Mouse (Mus musculus) liver, adult 2 months (tissue): ENCODE data around the gene Fhit. TPM values are rescaled to one million over a fixed set of nuclear protein-coding genes. Genes with fewer than 3 reads are reported as not detected.
"Not testable (repeated sequence)": the region's sequence is repeated elsewhere in the genome, so short reads cannot be mapped to it uniquely, and the experiment has no call there.

Experiments
- DNase-seq: peaks from one replicate; pipeline ENCODE4 v3.0.0-alpha.2; 2011; ENCODE audit warnings: low read depth, low spot score; ENCODE audit errors: extremely low read depth
- H3K27ac ChIP-seq: fragments of 200-500 bp; replicated peaks from 2 replicates; pipeline ENCODE4 v1.5.1; 2012; ENCODE audit warnings: low read depth, mild to moderate bottlenecking, control low read depth, inconsistent platforms, low read length; ENCODE audit not compliant: insufficient read depth
- H3K27me3 ChIP-seq: fragments of 200-500 bp; 2 replicates; pipeline ENCODE4 v1.6.1; 2012; ENCODE audit warnings: mild to moderate bottlenecking, moderate library complexity, low read length, inconsistent platforms; ENCODE audit not compliant: control insufficient read depth, insufficient read depth
- H3K36me3 ChIP-seq: fragments of 200-500 bp; 2 replicates; pipeline ENCODE4 v1.6.1; 2012; ENCODE audit warnings: low read length, inconsistent platforms; ENCODE audit not compliant: control insufficient read depth, insufficient read depth
- H3K4me1 ChIP-seq: fragments of 200-500 bp; 2 replicates; pipeline ENCODE4 v1.6.1; 2011; ENCODE audit warnings: low read length; ENCODE audit not compliant: control insufficient read depth, insufficient read depth
- H3K4me3 ChIP-seq: fragments of 200-500 bp; 2 replicates; pipeline ENCODE4 v1.5.1; 2011; ENCODE audit warnings: low read depth, mild to moderate bottlenecking, control low read depth, low read length, moderate library complexity; ENCODE audit not compliant: insufficient read depth
- H3K79me2 ChIP-seq: fragments of 200-500 bp; 2 replicates; pipeline ENCODE4 v1.6.1; 2012; ENCODE audit warnings: inconsistent platforms, mild to moderate bottlenecking, low read length, moderate library complexity; ENCODE audit not compliant: control insufficient read depth, insufficient read depth
- H3K9ac ChIP-seq: fragments of 200-500 bp; 2 replicates; pipeline ENCODE4 v1.6.1; 2012; ENCODE audit warnings: low read depth, mild to moderate bottlenecking, control low read depth, inconsistent platforms, low read length
- CTCF ChIP-seq: fragments of 200-500 bp; IDR thresholded peaks from 2 replicates; pipeline ENCODE4 v1.5.1; 2011; ENCODE audit warnings: low read depth, low read length, control low read depth
- POLR2A ChIP-seq: fragments of 200-500 bp; IDR thresholded peaks from 2 replicates; pipeline ENCODE4 v1.6.1; 2011; ENCODE audit warnings: low read length, control low read depth; ENCODE audit not compliant: insufficient read depth; ENCODE audit errors: extremely low read depth
- WGBS: fragments of 180-500 bp; shearing (Covaris S2); methylation state at CpG from one replicate; pipeline ENCODE4 v1.1.7; 2018; 5-methylcytosine and 5-hydroxymethylcytosine counted together
- polyA plus RNA-seq: library from polyadenylated mRNA; depleted of rRNA; stranded (reverse); fragments of >200 nt; gene quantifications from 2 replicates; pipeline ENCODE4 v1.2.3, GENCODE M21; 2012
- total RNA-seq: library from RNA; depleted of rRNA; stranded (reverse); fragments of >200 nt; gene quantifications from 2 replicates; pipeline ENCODE4 v1.2.3, GENCODE M21; 2014

Fhit gene
- total and polyA plus RNA-seq, 2 experiments, result 7.6 to 7.8 TPM

- Histone ChIP-seq H3K9ac (no peak overlapping the region), H3K79me2 (no peaks in the 10 kb centered on the region), H3K36me3 (no peaks in the 10 kb centered on the region), H3K27ac (no peak overlapping the region), H3K27me3 (no peaks in the 10 kb centered on the region), H3K4me1 (no peaks in the 10 kb centered on the region), H3K4me3 (no peak overlapping the region)
- no peak for DNase-seq
- TF ChIP-seq CTCF, result no peak
- no peak for TF ChIP-seq POLR2A
- 85% methylated on average over 3 of the region's 3 CpGs for WGBS
Observed at GRCm38 (mm10) chr14:11085596-11085995, 76.2 kb downstream of the Fhit start.

GRCm38 (mm10) chr14:11083946-11084345 is 77.9 kb downstream of the Fhit start:
- WGBS, result 72% methylated on average over 3 of the region's 3 CpGs
- Histone ChIP-seq H3K36me3 (no peaks in the 10 kb centered on the region), H3K4me1 (no peaks in the 10 kb centered on the region), H3K4me3 (no peak overlapping the region), H3K27me3 (no peaks in the 10 kb centered on the region), H3K79me2 (no peaks in the 10 kb centered on the region), H3K27ac (no peak overlapping the region), H3K9ac (no peak overlapping the region)
- TF ChIP-seq CTCF (no peak), POLR2A (no peak)
- no peak for DNase-seq

GRCm38 (mm10) chr14:11083462-11083861 is 78.4 kb downstream of the Fhit start:
- no peak for TF ChIP-seq POLR2A
- TF ChIP-seq CTCF, result no peak
- WGBS, result 85% methylated on average over 5 of the region's 5 CpGs
- no peak for DNase-seq
- no peaks in the 10 kb centered on the region for H3K79me2 ChIP-seq
- H3K4me3 ChIP-seq, result no peak overlapping the region
- H3K27ac ChIP-seq, result no peak overlapping the region
- H3K27me3 ChIP-seq, result no peaks in the 10 kb centered on the region
- H3K4me1 ChIP-seq, result no peaks in the 10 kb centered on the region
- no peak overlapping the region for H3K9ac ChIP-seq
- H3K36me3 ChIP-seq, result no peaks in the 10 kb centered on the region

- Histone ChIP-seq H3K27ac (no peak overlapping the region), H3K36me3 (no peaks in the 10 kb centered on the region), H3K27me3 (no peaks in the 10 kb centered on the region), H3K9ac (no peak overlapping the region), H3K4me3 (no peak overlapping the region), H3K79me2 (no peaks in the 10 kb centered on the region), H3K4me1 (0 out of 2 replicates have a peak, but pooled peaks cover 4% of the 10 kb centered on the region)
- no peak for DNase-seq
- TF ChIP-seq POLR2A, result no peak
- WGBS, result 86% methylated on average over 2 of the region's 2 CpGs
Observed at GRCm38 (mm10) chr14:11063594-11063993, 98.2 kb downstream of the Fhit start.

- no peaks in the 10 kb centered on the region for H3K79me2 ChIP-seq
- no peak for DNase-seq
- no peak overlapping the region for H3K4me3 ChIP-seq
- H3K27ac ChIP-seq, result no peak overlapping the region
- no peaks in the 10 kb centered on the region for H3K36me3 ChIP-seq
- TF ChIP-seq POLR2A (no peak), CTCF (no peak)
- H3K27me3 ChIP-seq, result no peaks in the 10 kb centered on the region
- no peak overlapping the region for H3K9ac ChIP-seq
- no peaks in the 10 kb centered on the region for H3K4me1 ChIP-seq
Observed at GRCm38 (mm10) chr14:11060221-11060620, 101.6 kb downstream of the Fhit start.

- not testable (repeated sequence) for H3K9ac ChIP-seq, H3K4me3 ChIP-seq, H3K4me1 ChIP-seq, H3K27ac ChIP-seq, H3K79me2 ChIP-seq, H3K27me3 ChIP-seq, H3K36me3 ChIP-seq, DNase-seq
- 80% methylated on average over 8 of the region's 8 CpGs for WGBS
Observed at GRCm38 (mm10) chr14:11039503-11040300, 122.1 kb downstream of the Fhit start.
